Mouse (Mus musculus): ENCODE measurements around the gene Olfr643. TPM values are rescaled to one million over a fixed set of nuclear protein-coding genes. Genes with fewer than 3 reads are reported as not detected.

The Olfr643 gene
- total RNA-seq (2014; rRNA removed) (not detected in 2 replicates), polyA plus RNA-seq (2015; fragmentation: Nextera tagmentation; extraction: Ambion mirVana) (not detected in 2 replicates)

DNA sequence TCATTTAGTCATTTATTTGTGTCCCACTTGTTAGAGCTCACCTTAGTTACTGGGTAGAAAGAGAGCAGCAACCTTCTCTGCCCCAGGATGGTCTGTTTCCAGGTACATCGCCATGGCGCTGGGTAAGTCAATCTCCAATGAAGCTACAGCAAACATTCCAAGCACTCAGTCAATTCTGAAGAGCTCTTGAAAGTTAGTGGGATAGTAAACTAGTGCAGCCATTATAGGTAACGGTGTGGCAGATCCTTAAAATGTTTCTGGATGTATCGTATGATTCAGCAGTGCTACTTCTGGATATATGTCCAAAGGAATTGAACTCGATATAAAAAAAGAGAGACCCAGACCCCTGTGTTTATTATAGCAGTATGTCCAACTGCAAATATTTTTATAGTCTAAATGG, at the start of gene Olfr643:
TSS of gene Olfr643 (minus strand) at position 101 of the 400 bp plus-strand sequence.
- Histone ChIP-seq H3K4me1 (ENCODE audit: insufficient read depth) (no peaks in the 10 kb centered on the region), H3K27ac (ENCODE audit: low read depth, low read length) (no peak within 1 kb of the TSS), H3K27me3 (ENCODE audit: insufficient read depth, low read length) (no peaks in the 10 kb centered on the region), H3K9ac (no peak within 1 kb of the TSS), H3K4me2 (ENCODE audit: low read depth) (no peak within 1 kb of the TSS), H3K9me3 (ENCODE audit: low read length) (no peaks in the 10 kb centered on the region), H3K4me3 (ENCODE audit: low read depth, low read length) (no peak within 1 kb of the TSS), H3K36me3 (ENCODE audit: insufficient read depth) (no peaks in the 10 kb centered on the region)
- DNase-seq = no peak
- TF ChIP-seq CTCF (IDR thresholded peaks at IDR 0.05; ENCODE audit: low read depth) = no peak
- ATAC-seq = no peak
- 90% methylated on average over 5 of the region's 5 CpGs for WGBS

DNA sequence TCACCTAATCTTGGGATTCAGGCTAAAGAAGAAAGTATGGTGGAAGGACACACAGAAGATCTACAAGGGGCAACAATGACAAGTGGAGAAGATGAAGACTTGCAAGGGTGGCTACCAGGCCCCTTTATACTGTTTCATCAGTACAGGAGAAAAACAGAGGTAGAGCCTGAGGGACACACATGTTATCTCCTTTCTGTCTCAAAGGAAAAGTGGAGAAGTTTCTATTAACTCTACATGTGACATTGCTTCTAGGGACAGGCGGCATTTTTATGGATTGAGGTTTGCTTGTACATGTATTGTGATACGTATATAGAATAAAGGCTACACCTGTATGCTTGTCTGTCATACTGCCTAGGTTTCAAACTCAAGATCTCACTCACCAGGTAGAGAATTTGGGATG, 46.1 kb upstream of the Olfr643 start, which contains the start of gene Olfr648:
TSS of gene Olfr648 (minus strand) at position 101 of the 400 bp plus-strand sequence.
- 91% methylated on average over 2 of the region's 2 CpGs for WGBS

DNA sequence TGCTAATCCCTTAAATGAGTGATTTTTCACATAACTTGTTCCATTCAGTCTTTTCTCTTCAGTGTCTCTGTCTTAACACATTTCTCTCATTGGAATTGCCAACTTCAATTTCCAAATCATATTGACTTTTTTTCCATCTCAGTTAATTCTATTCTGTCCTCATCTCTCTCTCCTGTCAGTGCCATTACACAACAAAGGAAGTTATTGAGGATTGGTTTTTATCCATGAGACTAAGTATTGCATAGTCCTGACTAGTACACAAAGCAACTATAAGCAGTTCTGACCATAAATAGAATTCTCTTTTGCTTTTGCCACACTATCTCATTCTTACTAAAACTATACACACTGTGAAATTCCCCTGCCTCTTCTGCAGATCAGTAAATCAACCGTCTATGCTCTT, 41.9 kb upstream of the Olfr643 start:
- Histone ChIP-seq H3K4me2 (ENCODE audit: low read depth) (no peak overlapping the region), H3K36me3 (ENCODE audit: insufficient read depth) (no peaks in the 10 kb centered on the region), H3K4me1 (ENCODE audit: insufficient read depth) (no peaks in the 10 kb centered on the region), H3K27me3 (ENCODE audit: insufficient read depth, low read length) (no peaks in the 10 kb centered on the region), H3K9me3 (ENCODE audit: low read length) (no peaks in the 10 kb centered on the region), H3K27ac (ENCODE audit: low read depth, low read length) (no peak overlapping the region), H3K4me3 (ENCODE audit: low read depth, low read length) (no peak overlapping the region), H3K9ac (no peak overlapping the region)
- 73% methylated on average over 1 of the region's 1 CpGs for WGBS
- TF ChIP-seq CTCF (IDR thresholded peaks at IDR 0.05; ENCODE audit: low read depth) = no peak
- no peak for DNase-seq
- ATAC-seq = no peak

More for the DNA sequence above, 46.1 kb upstream of the Olfr643 start, which contains the start of gene Olfr648:
- Histone ChIP-seq H3K4me1 (ENCODE audit: insufficient read depth) (no peaks in the 10 kb centered on the region), H3K36me3 (ENCODE audit: insufficient read depth) (no peaks in the 10 kb centered on the region), H3K4me3 (ENCODE audit: low read depth, low read length) (no peak within 1 kb of the TSS), H3K9ac (no peak within 1 kb of the TSS), H3K27me3 (ENCODE audit: insufficient read depth, low read length) (no peaks in the 10 kb centered on the region), H3K9me3 (ENCODE audit: low read length) (no peaks in the 10 kb centered on the region), H3K4me2 (ENCODE audit: low read depth) (no peak within 1 kb of the TSS), H3K27ac (ENCODE audit: low read depth, low read length) (no peak within 1 kb of the TSS)
- no peak for TF ChIP-seq CTCF (IDR thresholded peaks at IDR 0.05; ENCODE audit: low read depth)
- ATAC-seq (no peak), DNase-seq (no peak)

DNA sequence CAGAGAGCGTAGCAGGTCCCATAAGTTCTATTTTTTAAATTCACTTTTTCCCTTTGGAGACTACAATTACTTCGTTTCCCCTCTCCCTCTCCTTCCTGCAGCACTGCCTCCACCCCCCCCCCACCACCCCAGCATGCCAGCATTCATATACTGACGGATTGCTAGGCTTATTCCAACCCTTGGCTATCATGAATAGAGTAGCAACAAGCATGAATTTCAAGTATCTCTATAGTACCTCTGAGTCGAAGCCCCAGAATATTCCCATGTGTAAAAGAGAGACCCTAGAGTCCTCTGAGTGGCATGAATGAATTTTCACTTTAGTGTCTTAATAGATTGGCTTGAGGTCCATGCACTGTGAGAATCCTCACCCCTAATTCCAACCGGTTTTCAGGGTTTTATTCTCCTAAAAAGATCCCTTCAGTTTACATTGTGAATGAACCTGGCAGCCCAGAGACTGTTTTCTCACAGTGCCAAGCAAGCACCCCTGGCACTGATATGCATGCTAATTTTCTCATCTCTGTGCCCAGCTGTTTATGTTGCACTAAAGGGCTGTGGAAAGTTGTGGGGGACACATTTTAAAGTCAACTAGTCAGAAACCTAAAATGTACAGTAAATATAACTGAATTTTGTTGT, 41.3 kb upstream of the Olfr643 start:
- WGBS = 52% methylated on average over 5 of the region's 5 CpGs
- H3K36me3 ChIP-seq (ENCODE audit: insufficient read depth) = no peaks in the 10 kb centered on the region
- no peak overlapping the region for H3K4me3 ChIP-seq (ENCODE audit: low read depth, low read length)
- no peak overlapping the region for H3K27ac ChIP-seq (ENCODE audit: low read depth, low read length)
- H3K9me3 ChIP-seq (ENCODE audit: low read length) = no peaks in the 10 kb centered on the region
- no peak overlapping the region for H3K4me2 ChIP-seq (ENCODE audit: low read depth)
- no peak overlapping the region for H3K9ac ChIP-seq
- no peak for TF ChIP-seq CTCF (IDR thresholded peaks at IDR 0.05; ENCODE audit: low read depth)
- no peaks in the 10 kb centered on the region for H3K4me1 ChIP-seq (ENCODE audit: insufficient read depth)
- DNase-seq (no peak), ATAC-seq (no peak)
- H3K27me3 ChIP-seq (ENCODE audit: insufficient read depth, low read length) = no peaks in the 10 kb centered on the region

DNA sequence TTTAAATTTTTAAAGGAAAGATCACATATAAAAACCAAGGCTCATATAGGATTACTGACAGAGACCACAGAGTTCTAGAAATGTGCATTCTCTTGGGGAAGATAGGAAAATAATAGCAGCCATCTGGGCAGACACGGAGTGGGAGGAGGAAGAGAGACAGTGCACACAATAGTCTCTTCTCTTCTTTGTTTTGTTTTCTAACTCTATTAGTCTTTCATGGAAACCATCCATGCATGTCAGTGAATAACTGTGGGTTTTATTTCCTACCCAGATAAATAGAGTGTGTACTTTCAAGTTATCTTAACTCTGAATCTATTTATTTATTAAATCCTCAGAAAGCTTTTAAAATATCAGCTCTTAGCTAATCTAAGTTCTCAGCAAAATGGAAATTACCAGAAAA, 37.9 kb upstream of the Olfr643 start:
- no peaks in the 10 kb centered on the region for H3K36me3 ChIP-seq (ENCODE audit: insufficient read depth)
- ATAC-seq (no peak), DNase-seq (no peak)
- TF ChIP-seq CTCF (IDR thresholded peaks at IDR 0.05; ENCODE audit: low read depth) = no peak
- H3K9me3 ChIP-seq (ENCODE audit: low read length) = no peaks in the 10 kb centered on the region
- H3K4me1 ChIP-seq (ENCODE audit: insufficient read depth) = no peaks in the 10 kb centered on the region
- H3K4me2 ChIP-seq (ENCODE audit: low read depth) = no peak overlapping the region
- no peak overlapping the region for H3K27ac ChIP-seq (ENCODE audit: low read depth, low read length)
- no peak overlapping the region for H3K9ac ChIP-seq
- 17% methylated on average over 1 of the region's 1 CpGs for WGBS
- H3K27me3 ChIP-seq (ENCODE audit: insufficient read depth, low read length) = no peaks in the 10 kb centered on the region
- H3K4me3 ChIP-seq (ENCODE audit: low read depth, low read length) = no peak overlapping the region

GRCm38 (mm10) chr7:104169634-104170204, 32.5 kb upstream of the Olfr643 start:
- TF ChIP-seq CTCF (IDR thresholded peaks at IDR 0.05; ENCODE audit: low read depth) = no peak
- H3K9me3 ChIP-seq (ENCODE audit: low read length) = no peaks in the 10 kb centered on the region
- H3K27ac ChIP-seq (ENCODE audit: low read depth, low read length) = no peak overlapping the region
- H3K4me1 ChIP-seq (ENCODE audit: insufficient read depth) = no peaks in the 10 kb centered on the region
- no peak overlapping the region for H3K4me3 ChIP-seq (ENCODE audit: low read depth, low read length)
- H3K27me3 ChIP-seq (ENCODE audit: insufficient read depth, low read length) = no peaks in the 10 kb centered on the region
- DNase-seq (no peak), ATAC-seq (no peak)
- 83% methylated on average over 6 of the region's 6 CpGs for WGBS
- no peaks in the 10 kb centered on the region for H3K36me3 ChIP-seq (ENCODE audit: insufficient read depth)
- no peak overlapping the region for H3K9ac ChIP-seq
- no peak overlapping the region for H3K4me2 ChIP-seq (ENCODE audit: low read depth)

- H3K4me2 ChIP-seq (ENCODE audit: low read depth) = no peak overlapping the region
- no peaks in the 10 kb centered on the region for H3K9me3 ChIP-seq (ENCODE audit: low read length)
- 91% methylated on average over 6 of the region's 6 CpGs for WGBS
- H3K9ac ChIP-seq = no peak overlapping the region
- no peaks in the 10 kb centered on the region for H3K4me1 ChIP-seq (ENCODE audit: insufficient read depth)
- no peaks in the 10 kb centered on the region for H3K36me3 ChIP-seq (ENCODE audit: insufficient read depth)
- H3K27ac ChIP-seq (ENCODE audit: low read depth, low read length) = no peak overlapping the region
- no peaks in the 10 kb centered on the region for H3K27me3 ChIP-seq (ENCODE audit: insufficient read depth, low read length)
- DNase-seq (no peak), ATAC-seq (no peak)
- no peak for TF ChIP-seq CTCF (IDR thresholded peaks at IDR 0.05; ENCODE audit: low read depth)
- H3K4me3 ChIP-seq (ENCODE audit: low read depth, low read length) = no peak overlapping the region
Observed at GRCm38 (mm10) chr7:104167105-104167504, 29.9 kb upstream of the Olfr643 start.

All from forebrain, postnatal 0 days (tissue).